Mouse (Mus musculus) CH12.LX (cell line): Measurements from ENCODE around the gene Kcnb1. TPM values are rescaled to one million over a fixed set of nuclear protein-coding genes. Genes with fewer than 3 reads are reported as not detected.
A peak's percentile ranks its signal among the peaks of the same experiment; 100 is the strongest.

Experiments used
- DNase-seq: peaks from one replicate; pipeline ENCODE4 v3.0.0-alpha.2; 2013; ENCODE audit errors: extremely low read depth
- H3K27ac ChIP-seq: 2 replicates; pipeline ENCODE4 v1.5.1; 2012; ENCODE audit warnings: low read depth, mild to moderate bottlenecking, control low read depth, moderate library complexity; ENCODE audit not compliant: insufficient read depth
- H3K27me3 ChIP-seq: replicated peaks from 2 replicates; pipeline ENCODE3; 2012; ENCODE audit warnings: inconsistent platforms
- H3K36me3 ChIP-seq, 2 experiments: replicated peaks in 1 of 2; 2 replicates each; pipeline versions ENCODE3 to v1.6.1; 2012; ENCODE audit warnings: inconsistent platforms in 1 of 2, low read length in 1 of 2, mild to moderate bottlenecking in 1 of 2, mixed read lengths in 1 of 2, moderate library complexity in 1 of 2; ENCODE audit not compliant: control insufficient read depth in 1 of 2, insufficient read depth in 1 of 2
- H3K4me1 ChIP-seq, 2 experiments: 2 replicates each; pipeline ENCODE4 v1.6.1; 2012; ENCODE audit warnings: inconsistent platforms in 1 of 2, moderate library complexity in 1 of 2; ENCODE audit not compliant: insufficient read depth in 2 of 2, control insufficient read depth in 1 of 2
- H3K4me2 ChIP-seq: 2 replicates; pipeline ENCODE4 v1.6.1; 2012; ENCODE audit warnings: low read depth, mild to moderate bottlenecking, control low read depth; ENCODE audit not compliant: poor library complexity, insufficient read depth, severe bottlenecking
- H3K4me3 ChIP-seq, 3 experiments: fragments of 150-350 bp in 1 of 3; sonication (generic) in 1 of 3; replicated peaks in 1 of 3; 2 replicates each; pipeline versions ENCODE3 to v1.5.1; 2011 to 2012; ENCODE audit warnings: low read depth in 2 of 3, low read length in 2 of 3, mild to moderate bottlenecking in 2 of 3, moderate library complexity in 2 of 3, control low read depth in 1 of 3, improper control_type of control experiment in 1 of 3, inconsistent platforms in 1 of 3, mixed read lengths in 1 of 3; ENCODE audit not compliant: poor library complexity in 1 of 3
- H3K79me2 ChIP-seq: replicated peaks from 2 replicates; pipeline ENCODE4 v1.6.1; 2012; ENCODE audit warnings: mild to moderate bottlenecking, moderate library complexity; ENCODE audit not compliant: control insufficient read depth, poor library complexity, insufficient read depth, severe bottlenecking; ENCODE audit errors: extremely low read depth
- H3K9ac ChIP-seq: 2 replicates; pipeline ENCODE4 v1.6.1; 2012; ENCODE audit warnings: low read depth, mild to moderate bottlenecking, control low read depth, moderate library complexity; ENCODE audit not compliant: insufficient read depth
- H3K9me3 ChIP-seq: replicated peaks from 2 replicates; pipeline ENCODE3; 2012; ENCODE audit warnings: low read length, inconsistent platforms, mixed read lengths
- CTCF ChIP-seq, 2 experiments: IDR thresholded peaks in 1 of 2; conservative IDR thresholded peaks in 1 of 2; 2 replicates each; pipeline ENCODE4 v1.5.1; 2011 to 2012; ENCODE audit warnings: low read depth in 2 of 2, low read length in 2 of 2, improper control_type of control experiment in 1 of 2, inconsistent platforms in 1 of 2, mild to moderate bottlenecking in 1 of 2, moderate library complexity in 1 of 2
- E2F4 ChIP-seq: IDR thresholded peaks from 2 replicates; pipeline ENCODE4 v1.6.1; 2011; ENCODE audit warnings: low read depth, low read length, improper control_type of control experiment; ENCODE audit not compliant: insufficient replicate concordance
- ELF1 ChIP-seq: IDR thresholded peaks from 2 replicates; pipeline ENCODE4 v1.6.1; 2014; ENCODE audit warnings: low read depth, mild to moderate bottlenecking, inconsistent platforms, low read length, improper control_type of control experiment
- ETS1 ChIP-seq: conservative IDR thresholded peaks from 2 replicates; pipeline ENCODE4 v1.6.1; 2012; ENCODE audit warnings: low read depth, mild to moderate bottlenecking, inconsistent platforms, low read length, improper control_type of control experiment, moderate library complexity
- GABPA ChIP-seq: IDR thresholded peaks from 2 replicates; pipeline ENCODE4 v1.6.1; 2012; ENCODE audit warnings: low read depth, low read length, improper control_type of control experiment, inconsistent platforms; ENCODE audit not compliant: insufficient replicate concordance
- IRF4 ChIP-seq: IDR thresholded peaks from 2 replicates; pipeline ENCODE4 v1.6.1; 2014; ENCODE audit warnings: low read depth, mild to moderate bottlenecking, inconsistent platforms, low read length, improper control_type of control experiment
- JUN ChIP-seq: IDR thresholded peaks from 2 replicates; pipeline ENCODE4 v1.6.1; 2011; ENCODE audit warnings: low read depth, mild to moderate bottlenecking, low read length, improper control_type of control experiment, moderate library complexity; ENCODE audit not compliant: insufficient read depth
- JUND ChIP-seq: conservative IDR thresholded peaks from 2 replicates; pipeline ENCODE4 v1.6.1; 2011; ENCODE audit warnings: low read depth, low read length, improper control_type of control experiment
- KAT2A ChIP-seq: IDR thresholded peaks from 2 replicates; pipeline ENCODE4 v1.6.1; 2012; ENCODE audit warnings: low read length, improper control_type of control experiment, inconsistent platforms; ENCODE audit not compliant: insufficient replicate concordance
- MAZ ChIP-seq: IDR thresholded peaks from 2 replicates; pipeline ENCODE4 v1.6.1; 2012; ENCODE audit warnings: low read depth, mild to moderate bottlenecking, inconsistent platforms, low read length, improper control_type of control experiment, moderate library complexity
- MEF2A ChIP-seq: IDR thresholded peaks from 2 replicates; pipeline ENCODE4 v1.6.1; 2014; ENCODE audit warnings: low read depth, mild to moderate bottlenecking, inconsistent platforms, low read length, improper control_type of control experiment, borderline replicate concordance
- MXI1 ChIP-seq: IDR thresholded peaks from 2 replicates; pipeline ENCODE4 v1.6.1; 2011; ENCODE audit warnings: mild to moderate bottlenecking, low read depth, low read length, improper control_type of control experiment
- NELFE ChIP-seq: IDR thresholded peaks from 2 replicates; pipeline ENCODE4 v1.6.1; 2011; ENCODE audit warnings: low read depth, low read length, improper control_type of control experiment
- NRF1 ChIP-seq: IDR thresholded peaks from 2 replicates; pipeline ENCODE4 v1.6.1; 2014; ENCODE audit warnings: low read depth, mild to moderate bottlenecking, inconsistent platforms, low read length, improper control_type of control experiment, moderate library complexity
- POLR2A ChIP-seq: IDR thresholded peaks from 2 replicates; pipeline ENCODE4 v1.6.1; 2011; ENCODE audit warnings: low read depth, mild to moderate bottlenecking, improper control_type of control experiment, low read length
- RAD21 ChIP-seq: IDR thresholded peaks from 2 replicates; pipeline ENCODE4 v1.6.1; 2011; ENCODE audit warnings: low read depth, mild to moderate bottlenecking, low read length, improper control_type of control experiment, moderate library complexity
- RCOR1 ChIP-seq: conservative IDR thresholded peaks from 2 replicates; pipeline ENCODE4 v1.6.1; 2012; ENCODE audit warnings: low read depth, mild to moderate bottlenecking, inconsistent platforms, low read length, improper control_type of control experiment
- SIN3A ChIP-seq: IDR thresholded peaks from 2 replicates; pipeline ENCODE4 v1.6.1; 2012; ENCODE audit warnings: low read length, improper control_type of control experiment, inconsistent platforms
- TBP ChIP-seq: conservative IDR thresholded peaks from 2 replicates; pipeline ENCODE4 v1.6.1; 2011; ENCODE audit warnings: low read depth, low read length, improper control_type of control experiment
- TCF12 ChIP-seq: IDR thresholded peaks from 2 replicates; pipeline ENCODE4 v1.6.1; 2014; ENCODE audit warnings: low read depth, mild to moderate bottlenecking, inconsistent platforms, low read length, improper control_type of control experiment
- UBTF ChIP-seq: IDR thresholded peaks from 2 replicates; pipeline ENCODE4 v1.6.1; 2012; ENCODE audit warnings: low read depth, mild to moderate bottlenecking, inconsistent platforms, low read length, improper control_type of control experiment, moderate library complexity
- USF1 ChIP-seq: IDR thresholded peaks from 2 replicates; pipeline ENCODE4 v1.6.1; 2014; ENCODE audit warnings: low read depth, mild to moderate bottlenecking, inconsistent platforms, low read length, improper control_type of control experiment
- ZC3H11A ChIP-seq: IDR thresholded peaks from 2 replicates; pipeline ENCODE4 v1.6.1; 2012; ENCODE audit warnings: low read depth, mild to moderate bottlenecking, inconsistent platforms, low read length, improper control_type of control experiment
- ZMIZ1 ChIP-seq: IDR thresholded peaks from 2 replicates; pipeline ENCODE4 v1.6.1; 2012; ENCODE audit warnings: low read depth, mild to moderate bottlenecking, inconsistent platforms, low read length, improper control_type of control experiment
- ZNF384 ChIP-seq: IDR thresholded peaks from 2 replicates; pipeline ENCODE4 v1.6.1; 2012; ENCODE audit warnings: low read depth, low read length, improper control_type of control experiment, inconsistent platforms
- dilution Hi-C: fragments of 300-500 bp; cut with MboI; formaldehyde crosslinking; loops from 2 replicates; pipeline ENCODE4 v1.14.3; 2020; ENCODE audit warnings: low sequenced_read_pairs; ENCODE audit not compliant: extremely low pct_unique_long_range_greater_than_20kb, extremely low pct_ligation_motif_present
- in situ Hi-C: fragments of 300-500 bp; cut with MboI; formaldehyde crosslinking; loops from 3 replicates; pipeline ENCODE4 v1.14.3; 2019; ENCODE audit warnings: low sequenced_read_pairs, low pct_ligation_motif_present, low pct_unique_long_range_greater_than_20kb, mixed read lengths
- polyA plus RNA-seq: library from polyadenylated mRNA; unstranded; fragments of >175 nt; gene quantifications from 2 replicates; pipeline ENCODE4 v1.2.1, GENCODE M21; 2012; ENCODE audit warnings: low read depth; ENCODE audit not compliant: insufficient read length
- total RNA-seq, 2 experiments: library from RNA; depleted of rRNA; stranded (reverse); fragments of 300-350 nt in 1 of 2; fragments of >200 nt in 1 of 2; gene quantifications; 2 replicates each; pipeline ENCODE4 v1.2.3; 2012 to 2014

Kcnb1 gene
- total and polyA plus RNA-seq, 3 experiments = 2.5 to 6.6 (median 5.1) TPM

DNA sequence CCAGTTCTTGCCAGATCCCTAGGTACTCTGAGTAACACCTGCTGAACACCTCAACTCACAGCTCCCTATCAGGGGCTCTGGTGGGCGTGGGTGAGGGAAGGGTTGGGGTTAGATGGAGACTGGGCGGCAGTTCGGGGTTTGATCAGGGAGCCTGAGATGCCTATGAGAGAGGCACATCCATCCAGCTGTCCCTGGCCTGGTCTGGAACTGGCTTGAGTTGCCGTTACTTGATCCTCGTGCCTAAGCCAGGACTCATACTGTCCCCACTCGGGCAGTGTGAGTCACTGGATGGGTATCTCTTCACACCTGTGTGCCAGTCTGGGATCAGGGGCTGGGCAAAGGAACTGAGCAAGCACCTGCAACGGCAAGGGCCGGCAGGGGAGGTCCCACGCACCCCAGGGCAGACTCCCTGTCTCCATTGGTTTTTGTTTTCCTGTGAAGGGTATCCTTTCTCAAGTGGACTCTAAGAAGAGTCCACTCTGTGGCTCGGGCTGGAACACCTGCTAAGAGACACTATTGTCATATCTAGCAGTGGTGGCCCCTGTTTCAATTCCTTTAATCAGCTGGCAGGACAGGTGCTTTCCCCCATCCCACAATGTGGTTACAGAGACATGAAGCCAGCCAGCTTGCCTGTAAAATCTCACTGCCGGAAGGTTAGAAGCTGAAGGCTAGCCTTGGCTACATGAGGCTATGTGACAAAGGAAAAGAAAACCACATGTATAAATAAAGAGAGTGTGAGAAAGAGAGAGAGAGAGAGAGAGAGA lies 112.6 kb downstream of the Kcnb1 start:
- TF ChIP-seq ETS1 = peak; percentile 51
- TF ChIP-seq TBP = no peak
- no peak for TF ChIP-seq JUND
- peak; percentile 47; the same call in 1 of the 2 replicates for TF ChIP-seq IRF4
- peak; percentile 77; the same call in 1 of the 2 replicates for TF ChIP-seq TCF12
- in situ Hi-C loops (no loop called here), dilution Hi-C loops (no loop called here)
- Histone ChIP-seq H3K4me1 (peaks cover 22 to 49% of the 10 kb centered on the region in 2 experiments), H3K9ac (no peak overlapping the region), H3K4me3 (no peak overlapping the region), H3K27ac (no peak overlapping the region), H3K9me3 (peaks cover 5% of the 10 kb centered on the region), H3K79me2 (no peaks in the 10 kb centered on the region), H3K36me3 (no peaks in the 10 kb centered on the region), H3K27me3 (peaks cover 14% of the 10 kb centered on the region), H3K4me2 (no peak overlapping the region)
- no peak for DNase-seq

DNA sequence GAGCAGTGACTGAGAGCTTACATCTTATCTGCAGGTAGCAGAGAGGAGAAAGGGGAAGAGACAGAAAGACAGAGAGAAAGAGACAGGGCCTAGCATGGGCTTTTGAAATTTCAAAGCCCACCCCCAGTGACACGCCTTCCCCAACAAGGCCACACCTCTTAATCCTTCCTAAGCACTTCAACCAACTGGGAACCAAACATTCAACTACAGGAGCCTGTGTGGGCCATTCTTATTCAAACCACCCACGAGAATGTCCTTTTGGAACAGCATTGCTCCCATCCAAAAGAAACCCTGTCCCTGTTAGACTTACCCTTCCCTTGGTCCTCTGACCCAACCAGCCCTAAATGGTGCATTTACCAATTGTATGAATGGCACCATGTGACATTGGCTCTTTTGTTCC lies 113.2 kb downstream of the Kcnb1 start:
- in situ Hi-C loops = no loop called here

DNA sequence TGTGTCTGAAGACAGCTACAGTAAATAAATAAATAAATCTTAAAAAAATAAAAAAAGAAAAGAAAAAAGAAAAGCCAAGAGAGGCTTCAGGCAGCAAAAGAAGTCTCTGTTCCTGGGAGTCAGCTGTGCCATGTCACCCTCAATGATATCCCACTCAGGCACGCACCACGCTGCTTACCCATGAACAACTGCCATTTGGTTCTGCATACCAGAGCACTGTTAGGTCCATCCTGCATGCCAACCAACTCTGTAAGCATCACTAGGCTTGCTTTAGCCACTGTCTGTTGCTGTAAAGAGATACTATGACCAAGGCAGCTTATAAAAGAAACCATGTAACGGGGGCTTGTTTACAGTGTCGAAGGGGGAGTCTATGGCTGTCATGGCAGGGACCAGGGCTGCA lies 113.6 kb downstream of the Kcnb1 start:
- no peaks in the 10 kb centered on the region for H3K79me2 ChIP-seq
- H3K36me3 ChIP-seq = no peaks in the 10 kb centered on the region
- no peak overlapping the region for H3K4me3 ChIP-seq
- in situ Hi-C loops = no loop called here
- TF ChIP-seq ZC3H11A (no peak), JUND (no peak), MXI1 (no peak), SIN3A (no peak), POLR2A (no peak), MEF2A (no peak), GABPA (no peak), IRF4 (no peak), CTCF (conservative IDR thresholded peaks at IDR 0.05 in 1 of 2, IDR thresholded peaks at IDR 0.05 in 1 of 2; ENCODE audit: low read depth in 2 of 2, low read length in 2 of 2) (no peak), USF1 (no peak), NRF1 (no peak), MAZ (no peak), E2F4 (no peak), ZNF384 (no peak), ELF1 (no peak), ZMIZ1 (no peak), NELFE (no peak), TBP (no peak), RAD21 (no peak), KAT2A (no peak)
- peaks cover 12% of the 10 kb centered on the region for H3K27me3 ChIP-seq
- H3K9me3 ChIP-seq = peaks cover 5% of the 10 kb centered on the region
- H3K9ac ChIP-seq = no peak overlapping the region
- peaks cover 16 to 42% of the 10 kb centered on the region in 2 experiments for H3K4me1 ChIP-seq
- DNase-seq = no peak
- no peak overlapping the region for H3K27ac ChIP-seq
- dilution Hi-C loops = no loop called here
- H3K4me2 ChIP-seq = no peak overlapping the region

More for the DNA sequence above, 113.2 kb downstream of the Kcnb1 start:
- no peak for DNase-seq
- H3K27me3 ChIP-seq = peaks cover 12% of the 10 kb centered on the region
- no peaks in the 10 kb centered on the region for H3K36me3 ChIP-seq
- no peak overlapping the region for H3K9ac ChIP-seq
- peaks cover 19 to 45% of the 10 kb centered on the region in 2 experiments for H3K4me1 ChIP-seq
- no peak overlapping the region for H3K27ac ChIP-seq
- no peaks in the 10 kb centered on the region for H3K79me2 ChIP-seq
- H3K4me3 ChIP-seq = no peak overlapping the region
- dilution Hi-C loops = no loop called here
- peaks cover 5% of the 10 kb centered on the region for H3K9me3 ChIP-seq
- H3K4me2 ChIP-seq = no peak overlapping the region
- TF ChIP-seq NRF1 (no peak), JUND (no peak), RCOR1 (no peak), ZNF384 (no peak), JUN (no peak), UBTF (no peak), ZC3H11A (no peak)
